Mouse (Mus musculus) B cell, adult 2 months (primary cell): ENCODE data around the gene Ublcp1.

Experiments used
- DNase-seq, 2 experiments: peaks; one replicate each; pipeline ENCODE4 v3.0.0; 2022

Gene Ublcp1

DNA sequence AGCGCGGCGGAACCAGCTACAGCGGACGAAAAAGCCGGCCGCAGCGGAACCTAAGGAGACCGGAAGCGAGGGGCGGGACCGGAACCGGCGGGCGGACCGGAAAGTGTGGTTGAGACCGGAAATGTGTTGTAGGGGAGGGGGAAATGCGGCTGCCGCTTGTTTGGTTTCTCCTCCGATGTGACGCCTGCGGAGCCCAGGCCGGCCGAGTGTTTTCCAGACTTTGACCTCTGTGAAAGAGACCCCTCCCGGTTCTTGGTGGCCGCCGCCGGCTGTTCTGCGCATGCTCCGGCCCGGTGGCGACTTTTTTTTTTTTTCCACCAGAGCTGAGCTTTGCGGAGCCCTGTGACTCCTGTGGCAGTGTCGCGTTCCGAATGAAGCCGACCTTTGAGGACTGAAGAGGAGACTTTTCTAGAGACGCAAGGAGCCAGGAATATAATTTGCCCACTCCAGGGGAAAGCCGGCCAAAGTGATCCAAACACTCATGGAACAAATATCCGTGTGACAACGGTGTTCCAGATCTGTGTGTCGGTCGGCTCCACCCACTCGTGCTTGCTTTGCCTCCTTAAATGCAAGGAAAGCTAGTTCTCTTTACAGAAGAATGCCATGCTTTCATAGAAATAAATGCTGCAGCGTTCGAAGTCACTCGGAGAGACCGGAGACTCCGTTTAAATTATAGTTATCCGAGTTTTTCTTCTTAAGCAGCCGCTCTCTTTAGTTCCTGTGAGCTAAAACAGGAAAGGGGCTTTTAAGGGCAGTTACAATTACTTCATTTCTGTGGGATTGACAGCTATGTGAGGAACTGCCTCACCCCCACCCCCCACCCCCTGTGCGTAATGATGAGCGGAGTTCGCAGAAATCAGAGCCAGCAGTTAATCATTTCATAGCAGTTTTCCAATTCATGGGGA, at the start of gene Ublcp1:
TSS of gene Ublcp1 (minus strand) at position 67 of the 905 bp plus-strand sequence.
- peak; percentile 97 for DNase-seq

DNA sequence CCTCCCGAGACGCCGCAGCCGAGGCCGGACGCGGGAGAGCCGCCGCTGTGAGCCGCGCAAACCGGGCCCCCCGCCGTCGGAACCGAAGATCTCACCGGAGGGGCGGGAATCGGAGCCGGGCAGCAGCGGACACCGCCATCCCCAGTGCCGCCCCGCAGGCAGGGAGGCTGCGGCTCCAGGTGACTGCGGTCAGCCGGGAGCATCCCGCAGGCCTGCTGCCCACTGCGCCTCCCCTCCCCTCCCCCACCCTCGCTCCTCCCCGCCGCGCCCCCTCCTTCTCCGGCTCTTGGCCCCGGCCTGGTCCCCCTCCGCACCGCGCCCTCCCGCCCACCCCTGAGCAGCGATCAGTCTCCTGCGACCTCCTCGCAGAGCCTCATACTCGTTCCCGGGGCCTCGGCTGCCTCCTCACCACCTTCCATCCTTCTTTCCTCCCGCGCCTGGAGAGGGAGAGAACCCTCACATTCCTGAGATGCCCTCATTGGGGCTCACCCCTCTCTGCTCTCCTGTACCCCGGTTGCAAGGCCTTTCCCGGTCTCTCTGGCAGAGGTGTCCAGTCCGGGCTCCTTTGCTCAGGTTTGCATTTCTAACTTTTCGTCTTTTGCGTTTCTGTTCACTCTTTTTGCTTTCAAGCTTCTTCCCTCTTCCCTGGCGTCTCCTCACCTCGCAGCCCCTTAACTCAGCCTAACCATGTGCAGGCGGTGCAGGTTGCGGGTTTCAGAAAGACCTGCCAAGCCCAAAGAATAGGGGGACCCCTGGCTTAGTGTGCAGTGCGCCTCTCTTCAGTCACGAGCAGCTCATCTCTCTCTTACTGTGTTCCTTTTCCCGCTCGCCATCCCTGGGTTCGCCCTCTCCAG, 49.0 kb upstream of the Ublcp1 start:
- DNase-seq: peak; percentile 41 to 48

DNA sequence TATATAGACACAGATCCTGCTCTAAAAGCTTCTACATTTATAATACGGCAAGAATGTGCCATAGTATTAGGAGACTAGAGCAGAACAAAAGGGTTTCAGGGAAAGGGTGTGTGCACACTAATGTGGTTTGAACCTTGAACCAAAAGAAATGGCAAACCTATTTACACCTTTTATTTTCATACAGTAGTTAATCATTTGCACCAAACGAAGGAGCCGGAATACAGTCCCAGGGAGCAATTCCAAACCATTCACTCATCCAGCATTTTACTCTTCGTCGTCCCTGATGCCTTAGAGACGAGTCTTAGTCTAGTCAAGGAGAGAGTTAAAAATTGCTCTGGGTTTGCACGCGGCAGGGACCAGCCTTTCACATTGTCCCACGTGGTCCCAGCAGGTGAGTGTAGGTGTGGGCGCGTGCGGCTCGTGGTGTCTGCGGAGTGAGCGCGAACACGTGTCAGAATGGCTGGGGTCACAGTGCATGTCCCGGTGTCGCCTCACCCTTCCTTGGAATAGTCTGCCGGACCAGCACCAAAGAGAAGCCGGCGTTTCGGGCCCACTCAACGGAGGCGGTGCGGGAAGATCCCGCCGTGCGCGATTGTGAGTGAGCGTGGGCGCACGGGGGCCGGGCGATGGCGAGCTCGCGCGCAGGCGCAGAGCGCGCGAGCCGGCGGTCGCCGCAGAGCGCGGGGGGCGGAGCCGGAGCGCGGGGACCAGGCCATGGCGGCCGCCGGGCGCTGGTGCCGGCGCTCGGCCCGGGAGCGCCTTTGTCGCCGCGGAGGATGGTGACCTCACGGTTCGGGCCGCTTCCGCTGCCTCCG, 48.2 kb upstream of the Ublcp1 start, which contains the start of gene Rnf145:
TSS of gene Rnf145 (plus strand) at position 684 of the 815 bp plus-strand sequence.
- DNase-seq: peak; percentile 81 to 87

DNA sequence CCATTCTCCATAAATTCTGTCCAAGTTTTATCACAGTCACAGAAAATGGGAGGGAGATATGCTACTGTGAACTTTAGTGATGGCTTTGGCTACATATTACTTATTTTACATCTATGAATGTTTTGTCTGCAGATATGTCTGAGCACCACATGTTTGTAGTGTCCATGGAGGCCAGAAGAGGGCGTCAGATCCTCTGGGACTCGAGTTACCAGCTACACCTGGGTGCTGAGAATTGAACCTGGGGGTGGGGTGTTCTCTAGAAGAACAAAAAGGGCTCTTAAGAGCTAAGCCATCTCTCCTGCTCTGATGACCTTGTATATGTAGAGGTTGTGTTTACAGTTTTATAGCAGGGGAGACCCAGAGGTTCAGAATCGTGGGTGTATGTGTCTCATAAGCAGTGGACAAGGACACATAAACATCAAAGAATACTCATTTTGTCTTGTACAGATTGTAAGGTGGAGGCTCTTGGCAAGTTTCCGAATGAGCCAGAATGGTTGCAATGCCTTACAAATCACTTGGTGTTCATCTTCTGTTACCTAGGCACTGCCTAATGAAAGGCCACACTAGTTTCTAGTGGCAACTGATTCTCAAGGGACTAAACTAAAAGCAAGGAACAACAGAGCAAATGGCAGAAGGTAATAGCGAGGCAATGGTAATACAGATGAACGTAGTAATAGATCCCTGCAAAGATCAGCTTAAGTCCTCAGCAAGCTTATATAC, 47.4 kb upstream of the Ublcp1 start:
- no peak for DNase-seq

DNA sequence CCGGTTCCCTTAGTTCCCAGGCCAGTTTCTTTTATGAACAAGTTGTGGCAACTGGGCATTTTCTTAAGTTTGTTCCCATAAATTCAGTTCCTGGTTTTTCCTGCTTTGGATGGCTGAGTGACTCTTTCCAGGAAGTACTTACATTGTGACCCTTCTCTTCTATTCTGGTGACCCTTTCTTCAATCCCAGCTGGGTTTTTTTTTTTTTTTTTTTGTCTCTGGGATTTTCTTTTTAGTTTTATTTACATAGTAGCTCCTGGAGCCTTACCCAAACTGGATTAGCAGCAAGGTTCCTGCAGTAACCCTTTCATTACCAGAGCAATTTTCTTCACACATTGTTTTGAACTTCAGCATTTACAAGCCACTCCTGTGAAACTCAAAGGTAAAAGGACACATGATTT, 46.1 kb upstream of the Ublcp1 start:
- DNase-seq: no peak

DNA sequence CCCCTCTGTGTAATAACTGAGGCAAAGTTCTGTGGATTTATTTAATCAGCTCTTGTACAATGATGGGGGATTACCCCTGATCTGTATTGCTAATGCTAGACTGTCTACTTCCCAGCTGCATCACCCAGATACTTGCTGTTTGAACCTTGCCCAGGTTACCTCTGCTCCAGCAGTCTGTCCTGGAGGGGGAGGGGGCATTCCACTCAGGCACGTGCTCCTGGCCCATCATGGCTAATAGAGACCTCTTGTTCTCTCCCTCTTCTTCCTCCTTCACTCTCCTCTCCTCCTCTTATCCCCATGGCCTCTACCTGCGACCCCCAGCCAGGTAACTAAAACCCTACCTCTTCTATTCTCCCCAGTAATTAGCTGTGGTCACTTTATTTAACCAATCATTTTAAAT, 44.4 kb upstream of the Ublcp1 start:
- no peak for DNase-seq

DNA sequence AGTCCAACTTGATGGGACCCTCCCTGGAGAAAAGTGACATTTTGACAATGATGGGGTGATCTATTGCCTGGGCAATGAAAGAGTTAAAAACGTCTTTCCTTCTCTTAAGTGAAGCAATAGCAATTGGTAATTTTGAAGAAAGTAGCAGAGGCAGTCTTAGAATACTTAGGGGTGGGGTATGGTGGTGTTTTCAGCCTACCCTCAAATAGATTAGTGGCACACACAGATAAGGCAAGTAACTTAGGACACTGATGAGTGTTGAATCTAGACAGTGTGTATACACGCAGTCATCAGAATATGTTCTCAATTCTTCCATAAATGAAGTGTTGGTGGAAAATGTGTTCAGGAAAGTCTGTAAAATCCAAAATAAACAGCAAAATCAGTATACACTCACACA, 42.7 kb upstream of the Ublcp1 start:
- no peak for DNase-seq

DNA sequence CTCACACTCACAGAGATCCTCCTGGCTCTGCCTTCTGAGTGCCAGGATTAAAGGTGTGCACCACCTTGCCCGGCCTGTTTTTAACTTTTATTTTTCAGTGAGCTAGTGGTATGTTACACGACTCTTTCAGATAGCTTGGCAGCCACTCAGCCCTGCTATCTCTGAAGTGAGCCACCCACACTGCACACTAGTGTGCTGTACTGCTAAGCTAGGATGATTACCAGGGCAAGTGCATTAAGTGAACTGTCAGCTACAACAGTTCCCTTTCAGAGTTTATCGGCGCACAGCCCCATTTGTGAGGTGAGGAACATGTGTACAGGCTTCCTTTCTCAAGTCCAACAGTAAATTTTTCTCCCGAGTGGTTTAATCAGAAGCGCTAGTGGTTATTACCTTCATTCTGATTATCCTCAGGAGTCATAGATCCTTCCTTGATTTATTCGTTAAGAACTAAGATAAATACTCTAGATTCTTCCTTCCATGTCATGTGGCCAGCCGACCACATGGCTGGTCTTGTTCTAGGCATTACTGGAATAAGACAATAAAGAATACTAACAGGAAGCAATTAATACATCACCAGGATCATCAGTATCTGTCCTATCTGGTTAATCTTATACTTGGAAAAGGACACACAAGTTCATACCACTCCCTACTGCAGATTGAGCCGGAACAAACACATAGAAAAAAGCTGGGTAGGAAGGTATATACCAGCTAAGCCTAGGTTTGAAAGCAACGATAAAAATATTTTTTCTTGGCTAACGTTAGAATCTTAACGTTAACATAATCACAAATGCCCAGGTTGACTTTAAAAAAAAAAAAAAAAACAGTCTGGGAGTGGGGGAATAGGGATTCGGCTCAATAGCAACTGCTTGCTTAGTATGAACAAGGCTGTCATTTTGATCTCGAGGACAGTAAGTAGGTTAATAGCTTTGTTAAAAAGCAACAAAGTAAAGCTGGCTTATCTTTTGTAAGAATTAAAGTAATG, 42.0 kb upstream of the Ublcp1 start:
- no peak for DNase-seq

DNA sequence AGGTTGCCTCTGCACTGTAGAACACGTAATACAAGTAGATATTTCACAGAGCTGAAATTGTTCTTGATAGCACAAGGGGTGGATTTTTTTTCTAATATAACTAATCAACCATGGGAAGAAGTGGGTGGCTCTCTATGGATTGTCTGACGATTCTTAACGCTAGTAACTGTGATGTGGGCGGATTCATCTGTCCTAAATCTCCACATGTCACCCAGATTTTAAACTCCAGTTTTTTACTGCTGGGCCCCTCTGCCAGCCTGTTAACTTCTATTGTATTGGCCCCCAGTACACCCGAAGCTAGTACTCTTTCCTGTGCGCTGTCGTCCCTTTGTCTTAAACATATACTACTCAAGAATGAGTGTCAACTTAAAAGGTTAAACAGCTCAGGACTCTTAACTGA, 40.1 kb upstream of the Ublcp1 start:
- DNase-seq: no peak

DNA sequence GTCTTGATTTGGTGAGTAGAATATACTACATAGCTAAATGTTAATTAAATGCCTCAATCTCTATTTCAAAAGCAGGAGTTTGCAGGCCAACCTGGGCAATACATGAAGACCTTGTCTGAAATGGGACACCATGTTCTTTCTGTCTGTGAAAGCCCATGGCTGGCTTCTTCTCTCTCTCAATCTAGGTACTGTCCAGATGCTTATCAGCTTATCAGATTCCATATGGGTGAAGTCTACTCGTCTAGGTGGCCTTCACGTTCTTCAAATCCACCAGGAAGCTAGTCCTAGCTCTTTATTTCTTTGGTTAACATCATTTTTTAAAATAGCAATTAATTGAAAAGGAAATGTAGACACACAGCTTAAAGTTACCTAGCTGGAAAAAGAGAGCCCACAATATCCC, 39.6 kb upstream of the Ublcp1 start:
- no peak for DNase-seq

DNA sequence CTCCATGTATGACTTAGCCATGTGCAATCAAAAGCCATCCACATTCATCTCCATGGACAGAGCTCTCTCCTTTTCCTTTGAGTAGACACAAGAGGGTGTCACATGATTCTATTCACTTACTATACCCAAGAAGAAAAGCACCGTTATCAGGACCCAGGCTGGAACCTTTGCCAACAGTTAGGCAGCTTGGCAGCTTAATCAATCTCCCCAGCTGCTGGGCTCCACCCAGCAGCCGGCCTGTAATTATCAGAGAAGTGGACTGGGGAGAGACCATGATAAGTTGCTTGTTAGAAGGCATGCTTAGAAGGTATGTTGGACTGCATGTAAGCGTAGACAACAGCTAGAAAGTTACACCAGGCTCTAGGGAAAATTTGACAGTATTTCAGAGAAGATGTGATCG, 38.6 kb upstream of the Ublcp1 start:
- DNase-seq: no peak

DNA sequence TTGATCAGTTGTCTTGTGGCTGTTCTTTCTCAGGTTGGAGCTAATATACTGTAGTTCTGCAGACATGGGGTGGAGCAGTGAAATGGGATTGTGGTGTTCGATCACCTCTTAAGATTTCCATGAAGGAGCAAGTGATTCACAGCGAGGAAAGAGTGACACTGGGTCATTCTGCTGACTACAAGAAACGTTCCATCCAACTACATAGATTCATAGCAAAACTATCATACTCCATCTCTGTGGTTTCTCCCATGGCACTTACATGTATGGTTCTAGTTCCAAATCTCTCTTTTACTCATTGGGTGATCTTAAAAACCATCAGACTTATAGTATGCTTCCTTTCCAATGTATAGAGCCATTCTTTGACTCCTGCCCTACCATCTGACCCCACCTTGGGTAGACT, 34.5 kb upstream of the Ublcp1 start:
- DNase-seq: no peak

DNA sequence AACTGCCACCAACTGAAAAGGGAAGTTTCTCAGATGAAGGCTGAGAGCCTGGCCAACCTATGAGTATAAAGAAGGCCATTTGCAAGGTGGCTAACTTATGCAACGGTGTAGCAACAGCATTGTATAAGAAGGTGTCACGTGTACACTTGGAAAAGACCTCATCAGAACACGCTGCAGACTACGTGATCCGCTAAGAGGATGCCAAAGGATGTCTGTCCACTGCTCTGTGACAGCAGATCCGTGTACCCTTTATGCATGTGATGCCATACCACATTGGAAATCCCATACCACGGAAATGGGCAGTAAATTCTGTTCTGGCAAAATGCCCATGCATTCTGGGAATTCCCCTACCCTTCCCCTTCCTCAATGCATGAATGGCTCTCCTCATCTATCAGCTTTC, 33.8 kb upstream of the Ublcp1 start:
- peak; percentile 42 to 51 for DNase-seq

DNA sequence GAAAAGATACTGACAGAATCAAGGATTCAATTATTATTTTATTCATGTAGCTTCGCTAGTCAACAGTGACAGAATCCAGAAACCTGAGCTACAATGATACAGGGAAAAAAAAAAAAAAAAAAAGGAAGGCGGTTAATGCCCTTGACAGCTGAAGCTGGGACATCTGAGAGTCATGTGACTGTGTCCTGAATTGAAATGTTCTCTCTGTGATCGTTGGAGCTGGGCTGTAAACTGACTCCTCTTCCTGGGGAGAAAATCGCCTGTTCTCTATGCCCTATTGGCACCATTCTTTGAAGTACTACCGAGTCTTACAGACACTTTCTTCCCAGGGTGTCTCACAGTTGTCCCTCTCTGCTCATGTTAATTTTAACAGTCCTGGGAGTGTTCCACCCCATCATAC, 32.6 kb upstream of the Ublcp1 start:
- DNase-seq: no peak

DNA sequence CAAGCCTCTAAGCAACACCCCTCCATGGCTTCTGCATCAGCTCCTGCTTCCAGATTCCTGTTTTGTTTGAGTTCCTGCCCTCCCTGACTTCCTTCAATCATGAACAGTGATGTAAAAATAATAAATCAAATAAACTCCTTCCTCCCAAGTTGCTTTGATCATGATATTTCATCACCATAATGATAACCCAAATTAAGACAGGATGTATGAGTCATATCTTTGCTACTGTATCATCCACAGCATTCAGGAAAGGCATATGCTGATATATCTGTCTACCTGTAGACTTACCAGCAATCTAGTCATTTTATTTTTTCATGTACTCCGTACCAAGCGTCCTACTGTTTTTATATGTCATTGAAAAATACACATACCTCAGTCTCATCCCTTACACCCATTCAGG, 31.2 kb upstream of the Ublcp1 start:
- DNase-seq: no peak

DNA sequence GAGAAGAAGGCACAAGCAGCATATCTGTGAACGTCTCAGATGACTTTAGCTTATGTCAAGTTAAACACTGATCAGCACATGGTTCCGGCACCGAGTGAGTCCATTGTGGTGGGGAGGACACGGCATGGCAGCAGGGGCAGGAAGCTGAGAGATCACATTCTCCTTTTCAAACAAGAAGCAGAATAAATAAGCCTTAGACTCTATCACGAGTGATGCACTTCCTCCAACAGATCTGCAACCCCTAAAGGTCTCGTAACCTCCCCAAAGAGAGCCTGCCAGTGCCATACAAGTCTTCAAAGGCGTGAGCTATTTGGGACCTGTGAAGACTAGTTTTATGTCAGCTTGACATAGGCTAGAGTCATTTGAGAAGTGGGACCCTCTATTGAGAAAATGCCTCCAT, 30.7 kb upstream of the Ublcp1 start:
- no peak for DNase-seq

DNA sequence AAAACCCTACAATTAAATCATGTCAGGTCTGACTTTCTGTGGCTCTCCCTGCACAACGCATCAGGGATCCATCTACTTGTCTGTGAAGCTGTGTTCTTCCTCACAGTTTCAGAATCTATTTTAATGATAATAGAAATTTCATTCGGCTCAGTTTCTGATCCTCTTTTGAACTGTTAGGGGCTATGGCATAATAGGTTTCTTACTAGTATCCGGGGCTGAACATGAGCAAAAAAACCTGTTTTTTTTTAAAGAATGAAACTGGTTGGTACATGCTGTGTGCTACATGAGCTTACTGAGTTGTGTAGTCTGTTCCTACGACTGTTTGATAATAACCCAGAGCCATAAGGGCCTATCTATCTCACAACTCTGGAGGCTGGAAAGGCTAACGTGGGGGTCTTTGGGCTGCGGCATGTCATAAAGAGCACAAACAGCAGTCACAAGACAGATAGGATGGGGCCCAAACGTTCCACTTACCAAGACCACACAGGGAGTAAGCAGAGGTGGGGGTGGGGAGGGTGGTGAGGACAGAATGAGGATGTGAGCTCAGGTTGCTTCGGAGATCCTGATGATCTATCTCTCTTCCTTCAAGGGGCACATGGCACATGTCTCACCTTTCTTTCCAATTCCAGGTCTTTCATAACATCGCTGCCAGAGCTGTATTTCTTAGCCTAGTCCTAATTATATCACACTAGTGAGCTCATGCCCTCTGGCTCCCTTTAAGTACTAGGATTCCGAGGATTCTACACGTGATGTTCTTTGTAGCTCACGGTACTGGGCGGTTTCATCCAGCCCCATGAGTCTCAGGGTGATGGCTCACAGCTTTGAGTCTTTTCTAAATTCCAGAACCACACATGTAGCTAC, 28.3 kb upstream of the Ublcp1 start:
- DNase-seq: peak; percentile 48 to 54

DNA sequence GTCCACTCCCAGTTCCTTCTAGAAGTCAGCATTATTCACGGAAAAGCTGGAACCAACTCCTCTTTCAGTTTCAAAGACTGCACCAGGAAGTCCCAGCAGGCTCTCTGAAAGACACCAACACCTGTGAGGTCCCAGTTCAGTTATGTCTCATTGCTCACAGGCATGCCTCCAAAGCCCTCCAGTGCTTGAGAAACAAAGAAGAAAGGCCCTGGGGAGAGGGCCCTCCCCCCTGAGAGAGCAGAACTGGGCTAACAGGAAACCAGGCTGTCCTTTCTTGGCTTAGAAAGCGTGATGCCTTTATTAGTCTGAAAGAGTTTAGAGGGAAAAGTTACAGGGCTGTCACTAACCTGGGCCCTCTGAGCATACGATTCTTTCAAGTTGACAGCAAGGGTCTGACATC, 25.9 kb upstream of the Ublcp1 start:
- DNase-seq: peak; percentile 68 to 71

DNA sequence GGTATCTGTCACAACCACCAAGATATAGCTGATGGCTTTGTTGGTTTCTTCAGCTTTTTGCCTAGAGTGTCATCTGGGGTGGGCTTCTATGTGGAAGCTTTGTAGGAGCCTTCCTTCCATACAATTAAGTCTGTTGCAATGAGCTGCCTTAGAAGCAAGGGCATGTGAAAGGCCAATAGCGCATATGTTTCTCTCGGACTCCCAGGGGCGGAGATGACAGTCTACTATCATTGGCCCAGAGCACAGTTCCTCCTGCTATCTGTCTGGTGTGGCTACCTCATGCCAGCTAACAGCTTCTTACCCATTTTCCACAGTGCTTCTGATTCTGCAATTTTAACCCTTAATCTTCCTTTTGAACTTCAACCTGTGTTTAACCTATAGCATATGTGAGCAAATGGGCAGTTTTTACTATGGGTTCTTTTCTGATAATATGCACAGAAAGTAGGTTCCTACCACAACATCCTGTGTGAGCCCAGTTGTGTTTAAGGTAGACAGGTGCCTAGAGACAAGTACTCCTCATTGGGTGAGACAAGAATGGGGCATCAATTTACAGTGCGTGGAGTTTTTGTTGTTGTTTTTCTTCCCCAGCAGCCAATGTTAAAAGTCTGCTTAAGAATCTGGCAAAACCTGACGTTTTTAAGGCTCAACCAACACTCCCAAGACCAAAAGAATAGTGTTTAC, 24.5 kb upstream of the Ublcp1 start:
- DNase-seq: no peak
